Mouse (Mus musculus): ENCODE data around the gene Kncn.

Gene Kncn

DNA sequence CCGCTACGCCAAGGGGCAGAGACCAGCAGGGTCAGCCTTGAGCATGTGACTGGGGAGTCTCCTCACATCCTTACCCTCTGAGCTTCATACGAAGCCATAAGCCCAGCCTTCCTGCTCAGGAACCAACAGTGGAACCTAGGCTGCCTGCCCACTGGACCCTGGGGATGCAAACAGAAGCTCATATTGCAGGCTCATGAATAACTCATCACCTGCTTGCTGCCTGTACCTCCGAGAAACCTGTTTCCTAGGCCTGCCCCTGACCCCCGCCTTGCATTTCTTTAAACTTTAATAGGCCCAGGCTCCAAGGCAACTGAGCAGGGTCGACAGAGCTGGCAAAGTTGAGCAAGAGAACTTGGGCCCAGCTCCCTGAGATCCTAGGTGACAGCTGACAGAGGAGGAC, at the start of gene Kncn:
Gene Kncn (plus strand): TSS at position 379 of the 400 bp plus-strand sequence.
- no peak for DNase-seq (ENCODE audit: low spot score in 2 of 2)

DNA sequence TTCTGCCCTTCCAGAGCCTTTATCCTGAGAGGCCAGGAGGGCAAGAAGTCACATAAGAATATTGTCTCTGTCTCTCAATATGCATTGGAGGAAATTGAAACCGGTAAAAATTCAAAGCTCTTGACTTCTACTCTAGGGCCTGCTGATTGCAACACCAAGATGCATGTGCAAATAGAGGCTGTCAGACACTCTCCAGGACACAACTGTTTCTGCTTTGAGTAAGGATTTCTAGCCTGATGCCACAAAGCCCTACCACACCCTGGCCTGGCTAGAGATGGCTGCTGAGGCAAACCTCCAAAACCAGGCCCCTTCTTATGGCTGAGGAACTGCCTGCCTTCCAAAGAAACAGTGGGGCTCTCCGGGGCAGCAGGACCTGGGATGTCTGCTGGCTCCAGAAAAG, 48.6 kb upstream of the Kncn start:
- DNase-seq (ENCODE audit: low spot score in 2 of 2): no peak

DNA sequence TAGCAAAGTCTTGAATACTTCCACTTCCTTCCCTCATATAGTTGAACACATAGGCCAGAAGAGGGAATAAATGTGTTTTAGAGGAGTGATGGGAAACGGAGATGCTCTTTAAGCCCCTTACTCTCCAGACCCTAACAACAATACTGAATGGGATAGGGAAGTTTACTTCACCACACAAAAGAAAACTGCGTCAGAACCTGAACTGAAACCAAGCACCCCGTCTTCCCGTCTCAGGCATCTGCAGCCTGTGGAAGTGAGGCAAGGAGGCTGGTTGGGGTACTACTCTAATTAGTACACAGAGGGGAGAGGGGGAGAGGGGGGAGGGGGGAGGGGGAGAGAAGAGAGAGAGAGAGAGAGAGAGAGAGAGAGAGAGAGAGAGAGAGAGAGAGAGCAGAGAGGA, 46.0 kb upstream of the Kncn start:
- no peak for DNase-seq (ENCODE audit: low spot score in 2 of 2)

DNA sequence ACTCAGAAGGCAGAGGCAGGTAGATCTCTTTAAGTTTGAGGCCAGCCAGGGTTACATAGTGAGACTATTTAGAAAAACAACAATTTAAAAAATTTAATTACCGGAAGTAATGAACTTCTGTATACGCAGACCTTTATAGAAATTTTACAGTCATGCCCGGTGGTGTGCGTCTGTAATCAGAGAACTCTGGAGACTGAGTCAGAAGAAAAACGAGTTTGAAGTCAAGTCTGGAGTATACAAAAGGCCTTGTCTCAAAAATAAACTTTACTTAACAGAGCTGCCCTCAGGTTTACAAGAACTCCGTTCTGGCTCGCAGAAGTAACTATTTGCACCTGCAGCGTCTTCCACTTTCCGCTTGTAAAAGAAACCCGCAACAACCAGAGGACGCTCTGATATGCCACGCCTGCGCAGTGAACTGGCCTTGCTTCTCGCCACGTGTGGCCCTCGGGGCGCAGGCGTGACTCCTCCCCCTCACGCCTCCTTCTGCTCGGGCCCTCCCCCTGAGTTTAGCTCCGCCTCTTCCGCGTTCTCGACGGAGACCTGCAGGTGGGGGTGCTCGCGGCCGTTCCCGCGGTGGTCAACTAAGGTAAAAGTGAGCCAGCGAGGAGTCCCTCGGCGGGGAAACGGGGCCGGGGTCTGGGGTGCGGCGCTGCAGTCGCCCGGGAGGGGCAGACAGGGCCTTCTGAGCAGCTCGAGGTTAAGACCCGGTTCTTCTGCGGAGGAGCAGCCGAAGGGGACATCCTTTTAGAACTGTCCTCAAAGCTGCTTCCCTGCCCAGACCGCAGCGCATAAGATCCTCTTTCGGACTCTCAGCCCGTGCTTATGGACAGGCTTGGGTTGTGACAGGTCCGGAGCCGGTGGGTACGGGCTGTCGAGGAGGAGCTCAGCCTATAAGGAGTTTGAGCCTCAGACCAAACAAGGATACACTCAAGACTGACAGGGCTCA, 45.2 kb upstream of the Kncn start, which contains the start of gene Mknk1:
Gene Mknk1 (plus strand): TSS at position 503 of the 946 bp plus-strand sequence.
- DNase-seq (ENCODE audit: low spot score in 2 of 2): peak; percentile 80 to 92

DNA sequence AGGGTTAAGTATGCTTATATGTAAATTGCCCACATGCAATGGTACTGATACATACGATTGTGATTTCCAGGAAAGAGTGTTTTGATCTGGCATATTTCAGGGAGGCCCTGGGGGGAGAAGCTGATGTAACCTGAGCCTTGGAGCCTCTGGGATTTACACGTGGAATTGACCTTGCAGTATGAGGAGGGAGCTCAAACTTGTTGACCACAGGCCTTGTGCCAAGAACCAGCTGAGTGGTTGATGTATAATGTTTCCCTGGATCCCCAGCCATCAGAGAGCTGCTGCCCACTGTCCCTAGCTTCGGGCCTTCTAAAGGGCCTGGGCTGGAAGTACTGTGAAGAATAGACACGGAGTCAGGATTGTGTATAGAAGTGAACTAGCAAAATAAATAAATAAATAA, 44.2 kb upstream of the Kncn start:
- DNase-seq (ENCODE audit: low spot score in 2 of 2): no peak

DNA sequence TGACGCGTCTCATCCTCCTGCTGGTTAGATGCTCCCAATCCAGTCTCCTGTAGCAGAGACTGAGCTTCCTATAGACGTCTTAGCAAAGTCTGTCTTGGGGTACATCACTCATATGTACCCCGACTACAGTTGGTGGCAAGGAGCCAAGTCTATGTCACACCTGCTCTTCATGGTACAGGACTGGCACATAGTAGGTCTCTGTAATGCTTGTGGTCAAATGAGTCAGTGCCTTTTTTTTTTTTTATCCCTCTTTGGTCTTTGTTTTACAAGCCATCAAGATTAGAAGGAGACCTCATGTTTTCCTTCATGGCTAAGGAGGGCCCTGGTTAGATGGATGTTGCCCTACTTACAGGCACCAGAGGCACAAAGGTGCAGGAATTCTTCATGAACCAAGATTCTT, 43.4 kb upstream of the Kncn start:
- DNase-seq (ENCODE audit: low spot score in 2 of 2): no peak

DNA sequence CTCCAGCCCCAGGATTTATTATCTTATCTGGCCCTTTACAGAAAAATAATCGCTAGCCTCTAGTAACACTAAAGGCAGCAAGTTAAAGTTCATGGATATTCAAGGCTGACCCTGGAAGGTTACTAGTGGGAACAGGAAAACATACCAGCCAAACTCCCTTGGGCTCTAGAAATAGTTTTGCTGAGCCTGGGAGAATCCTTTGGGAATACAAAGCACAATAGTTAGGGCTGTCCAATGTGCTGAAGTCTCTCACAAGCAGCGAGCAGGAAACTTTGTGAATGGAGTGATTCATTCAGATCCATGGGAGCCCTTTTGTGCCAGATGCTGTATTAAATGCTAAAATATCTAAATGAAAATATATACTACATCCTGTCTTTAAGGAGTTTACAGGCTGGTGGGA, 37.5 kb upstream of the Kncn start:
- no peak for DNase-seq (ENCODE audit: low spot score in 2 of 2)

DNA sequence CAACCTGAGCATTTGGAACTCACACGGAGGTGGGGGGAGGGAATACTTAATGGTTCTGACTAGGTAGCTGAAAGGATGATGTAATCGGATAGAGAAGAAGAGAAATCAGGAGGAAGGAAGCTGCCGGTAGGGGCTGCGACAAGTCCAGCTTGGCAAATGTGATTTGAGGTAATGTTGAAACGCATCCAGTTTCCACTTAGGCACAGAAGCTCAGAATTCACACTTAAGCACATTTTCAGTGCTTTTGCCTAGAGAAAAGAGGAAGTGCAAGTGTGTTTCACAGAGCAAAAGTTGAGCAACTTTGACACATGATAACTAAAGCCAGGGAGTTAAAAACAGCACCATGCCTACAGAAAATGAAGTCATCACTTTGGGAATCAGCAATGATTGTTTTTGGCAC, 36.8 kb upstream of the Kncn start:
- DNase-seq (ENCODE audit: low spot score in 2 of 2): peak; percentile 47 to 62

GRCm38 (mm10) chr4:115848083-115848482, 36.1 kb upstream of the Kncn start:
- DNase-seq (ENCODE audit: low spot score in 2 of 2): no peak

GRCm38 (mm10) chr4:115848990-115849677, 35.1 kb upstream of the Kncn start:
- DNase-seq (ENCODE audit: low spot score in 2 of 2): no peak

DNA sequence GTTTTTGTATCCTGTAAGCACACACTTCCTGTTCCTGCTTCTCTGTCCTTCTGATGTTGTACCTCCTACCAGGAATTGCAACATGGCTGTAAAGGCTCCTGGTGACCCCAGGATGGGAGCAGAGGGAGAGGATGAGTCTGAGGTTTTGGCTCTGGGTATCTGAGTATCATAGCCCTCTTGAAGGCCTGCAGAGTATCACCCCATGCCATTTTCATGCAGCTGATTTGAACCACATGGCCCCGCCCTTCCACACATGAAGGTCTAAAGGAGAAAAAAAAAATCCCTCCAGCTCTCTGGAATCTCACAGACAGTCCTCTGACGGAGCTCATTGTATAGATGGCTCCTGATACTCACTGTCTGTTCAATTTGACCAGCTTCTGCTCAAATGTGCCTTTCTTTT, 34.1 kb upstream of the Kncn start:
- DNase-seq (ENCODE audit: low spot score in 2 of 2): no peak

DNA sequence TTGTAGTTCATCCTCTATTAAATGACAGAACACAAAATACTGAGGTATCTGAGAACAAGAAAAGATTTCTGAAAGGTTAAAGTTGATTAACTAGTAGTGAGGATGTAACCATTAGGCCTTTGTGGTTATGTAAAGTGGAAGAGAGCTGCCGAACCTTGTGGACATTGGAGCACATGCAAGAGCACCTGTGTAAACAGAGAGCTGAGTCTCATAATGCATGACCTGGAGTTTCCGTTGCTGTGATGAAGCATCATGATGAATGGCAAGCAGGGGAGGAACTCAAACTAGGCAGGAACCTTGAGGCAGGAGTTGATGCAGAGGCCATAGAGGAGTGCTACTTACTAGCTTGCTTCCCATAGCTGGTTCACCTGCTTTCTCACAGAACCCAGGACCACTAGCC, 33.6 kb upstream of the Kncn start:
- no peak for DNase-seq (ENCODE audit: low spot score in 2 of 2)

GRCm38 (mm10) chr4:115851569-115851968, 32.6 kb upstream of the Kncn start:
- DNase-seq (ENCODE audit: low spot score in 2 of 2): no peak

GRCm38 (mm10) chr4:115855100-115855499, 29.1 kb upstream of the Kncn start:
- DNase-seq (ENCODE audit: low spot score in 2 of 2): no peak

DNA sequence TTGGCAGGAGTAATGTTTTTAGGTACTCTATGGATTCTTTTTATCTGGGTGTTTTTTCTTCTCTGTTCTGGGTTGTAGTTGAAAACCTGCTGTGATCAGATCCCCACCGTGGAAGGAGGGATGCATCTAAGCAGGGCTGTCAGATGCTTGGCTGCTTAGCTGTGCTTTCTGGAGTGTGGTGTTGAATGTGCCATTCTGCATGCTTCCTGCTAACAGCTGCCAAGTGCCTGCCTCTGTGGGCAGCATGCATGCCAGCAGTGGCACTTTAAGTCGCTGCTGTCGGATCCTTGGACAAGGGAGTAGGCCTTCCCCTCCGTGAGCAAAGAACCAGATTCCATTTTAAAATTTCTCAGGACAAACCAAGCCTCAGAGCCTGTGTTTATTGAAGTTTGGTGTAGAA, 28.6 kb upstream of the Kncn start:
- no peak for DNase-seq (ENCODE audit: low spot score in 2 of 2)

DNA sequence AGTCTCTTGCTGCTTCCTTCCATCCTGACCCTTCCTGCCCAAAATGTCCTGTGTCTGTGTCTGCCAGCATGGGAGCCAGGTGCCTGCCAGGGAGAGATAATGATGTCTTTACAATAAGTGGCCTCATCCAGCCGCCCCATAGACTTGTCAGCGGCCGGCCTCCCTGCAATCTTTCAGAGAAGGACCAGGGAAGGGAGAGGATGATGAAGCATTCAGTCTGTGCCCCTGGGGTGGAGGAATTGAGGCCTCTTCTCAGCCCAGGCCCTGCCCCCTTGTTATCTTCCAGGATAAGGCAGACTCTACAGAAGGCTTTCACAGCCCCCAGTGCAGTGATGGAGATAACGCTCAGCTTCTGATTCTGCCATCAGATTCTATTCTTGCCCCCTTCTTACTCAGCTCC, 27.9 kb upstream of the Kncn start:
- DNase-seq (ENCODE audit: low spot score in 2 of 2): no peak

DNA sequence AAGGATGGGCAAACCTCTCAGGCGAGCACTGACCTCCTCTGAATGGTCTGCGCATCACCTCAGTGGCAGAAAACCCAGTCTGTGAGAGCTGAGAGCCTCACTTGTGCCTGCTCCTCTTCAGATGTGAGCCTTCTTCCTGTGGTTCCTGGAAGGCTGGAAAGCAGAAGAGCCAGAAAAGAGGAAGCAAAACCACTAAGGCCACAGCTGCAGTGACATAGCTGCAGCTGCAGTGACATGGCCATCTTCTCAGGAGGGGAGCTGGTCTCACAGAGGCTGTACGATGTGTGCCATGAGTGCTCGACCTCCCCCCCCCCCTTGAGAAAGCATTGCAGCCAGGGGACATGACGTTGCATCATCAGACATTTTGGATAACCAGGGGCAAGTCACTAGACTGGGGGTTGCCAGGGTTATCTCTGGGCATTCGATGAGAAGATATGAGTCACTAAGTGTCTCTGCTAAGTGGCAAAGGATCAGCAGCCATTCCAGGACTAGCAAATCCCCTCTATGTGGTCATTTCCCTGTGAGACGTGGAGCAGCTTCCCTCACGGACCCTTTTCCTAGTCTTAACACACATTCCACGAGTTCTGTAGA, 26.8 kb upstream of the Kncn start:
- DNase-seq (ENCODE audit: low spot score in 2 of 2): no peak

DNA sequence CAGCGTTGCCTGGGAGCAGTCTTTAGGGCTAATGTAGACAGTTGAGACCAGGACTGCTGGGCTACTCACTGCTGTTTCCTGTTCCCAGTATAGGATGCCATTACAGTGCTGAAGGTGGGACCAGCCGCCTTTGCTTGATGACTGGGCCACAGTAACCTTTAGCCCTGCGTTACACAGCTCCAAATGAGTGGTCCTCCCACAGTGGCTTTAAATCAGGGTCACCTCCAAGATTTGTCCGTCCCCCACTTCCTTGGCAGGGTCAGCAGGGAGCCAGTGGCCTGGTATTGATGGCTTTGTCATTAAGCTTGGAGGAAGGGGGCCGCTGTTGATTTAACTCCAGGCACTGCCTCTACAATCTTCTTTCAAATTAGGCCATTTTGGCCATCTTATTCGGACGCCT, 20.8 kb upstream of the Kncn start:
- DNase-seq (ENCODE audit: low spot score in 2 of 2): no peak

DNA sequence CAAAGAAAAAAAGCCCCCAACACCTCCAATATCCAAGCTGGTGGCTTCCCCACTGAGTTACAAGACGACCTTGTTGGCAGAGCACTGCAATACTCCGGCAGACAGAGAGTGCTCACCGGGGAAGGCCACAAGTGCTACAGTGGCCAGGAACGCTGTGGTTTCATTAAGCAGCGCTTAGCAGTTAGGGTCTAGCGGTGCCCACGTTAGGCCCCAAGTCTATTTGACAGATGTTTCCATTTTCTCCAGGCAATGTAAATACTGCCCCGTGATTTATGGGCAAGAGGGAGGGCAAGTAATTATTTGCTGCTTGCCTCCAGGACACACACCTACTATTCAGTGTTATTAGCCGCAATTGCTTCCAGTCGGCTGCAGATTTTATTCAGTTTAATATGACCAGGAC, 20.3 kb upstream of the Kncn start:
- no peak for DNase-seq (ENCODE audit: low spot score in 2 of 2)

DNA sequence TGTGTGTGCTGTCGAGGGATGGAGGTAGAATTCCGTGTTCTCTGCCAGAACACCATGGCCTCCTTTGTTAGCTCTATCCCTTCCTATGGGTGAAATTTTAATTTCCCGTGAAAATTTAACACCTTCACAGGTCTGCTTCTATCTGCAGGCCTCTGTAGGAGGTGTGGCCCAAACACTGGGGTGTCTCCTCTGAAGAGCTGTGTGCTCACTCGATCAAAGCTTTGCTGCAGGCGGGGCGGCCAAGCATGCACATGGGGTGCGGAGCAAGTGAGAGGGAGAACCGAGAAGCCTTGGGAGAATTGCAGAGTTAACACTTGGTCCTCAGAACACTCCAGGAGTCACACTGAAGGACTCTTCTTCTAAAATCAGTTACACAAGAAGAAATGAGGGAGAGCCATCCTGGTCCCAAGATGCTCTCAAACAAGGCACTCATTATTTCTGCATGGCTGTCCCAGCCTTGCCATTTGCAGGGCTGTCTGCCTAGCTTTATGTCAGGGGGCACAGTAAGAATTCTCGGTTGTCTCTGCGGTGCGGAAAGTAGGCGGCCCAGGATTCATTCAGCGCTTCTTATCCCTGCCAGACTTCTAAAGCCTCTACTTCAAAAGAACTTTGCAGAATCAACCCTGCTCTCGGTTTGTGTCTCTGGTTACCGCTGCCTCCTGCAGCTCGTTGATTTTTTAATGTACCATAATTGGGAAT, 14.5 kb upstream of the Kncn start:
- DNase-seq (ENCODE audit: low spot score in 2 of 2): no peak

DNA sequence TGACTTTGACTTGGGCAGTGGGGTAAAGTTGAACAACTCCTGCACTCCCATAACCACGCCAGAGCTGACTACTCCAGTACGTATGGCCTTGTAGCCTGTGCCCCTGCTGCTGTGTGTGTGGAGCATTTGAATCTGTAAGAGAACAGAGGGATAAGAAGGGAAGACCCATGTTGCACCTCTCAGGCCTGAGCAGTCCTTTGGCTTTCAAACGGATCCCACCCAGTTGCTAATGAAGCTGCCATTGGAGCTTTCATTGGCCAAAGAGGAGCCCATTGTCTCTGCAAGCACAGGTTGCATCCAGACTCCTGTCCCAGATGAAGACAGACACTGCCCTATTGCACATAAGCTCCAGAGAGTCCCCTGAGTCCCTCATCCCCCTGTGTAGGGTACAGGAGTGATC, 11.0 kb upstream of the Kncn start:
- DNase-seq (ENCODE audit: low spot score in 2 of 2): no peak

DNA sequence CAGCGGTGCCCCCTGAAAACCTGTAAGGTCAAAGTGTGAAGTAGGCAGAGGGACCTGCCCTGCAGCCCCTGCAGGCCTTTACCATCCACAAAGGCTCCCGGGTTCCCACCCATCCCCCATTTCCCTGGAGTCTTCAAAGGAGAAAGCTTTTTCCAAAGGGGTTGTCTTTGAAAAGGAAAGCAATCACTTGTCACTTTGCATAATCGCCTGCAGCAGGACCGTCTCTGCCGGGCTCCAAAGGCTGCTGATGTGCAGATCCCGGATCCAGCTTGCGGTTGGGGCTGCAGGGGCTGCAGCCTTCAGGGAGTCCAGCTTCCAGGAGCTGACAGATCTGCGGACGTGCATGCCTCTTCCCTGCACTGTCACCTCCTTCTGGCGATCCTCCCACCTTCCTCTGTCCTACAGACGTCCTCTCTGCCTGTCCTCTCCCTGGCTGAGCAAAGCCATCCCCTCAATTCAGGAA, 6.0 kb upstream of the Kncn start:
- DNase-seq (ENCODE audit: low spot score in 2 of 2): no peak
